Mouse (Mus musculus) heart, postnatal 36 days (tissue): ENCODE results near the gene Mier2. TPM values are rescaled to one million over a fixed set of nuclear protein-coding genes. Genes with fewer than 3 reads are reported as not detected.

ENCODE experiments used
- DNase-seq, 2 experiments: peaks; one replicate each; pipeline ENCODE4 v3.0.0; 2021 to 2022
- intact Hi-C: fragments of 180-260 bp; cut with DNase I; formaldehyde crosslinking; loops from one replicate; pipeline ENCODE4 v1.15.1; 2025
- microRNA-seq, 2 experiments: library from miRNA; unstranded; fragments of <30 nt; microRNA quantifications; one replicate each; pipeline ENCODE4 v1.2.0; 2021; ENCODE audit warnings: borderline number of aligned reads in 2 of 2
- total RNA-seq, 2 experiments: library from RNA; stranded (reverse); gene quantifications; 2 replicates each; pipeline ENCODE4 v1.2.3; 2021

The Mier2 gene
- total RNA-seq, 2 experiments from 2014 or later, result 11.1 to 12.7 TPM

GRCm38 (mm10) chr10:79525456-79526325, 29.3 kb downstream of the Mier2 start:
- intact Hi-C loops, result no loop called here
- no peak for DNase-seq

DNA sequence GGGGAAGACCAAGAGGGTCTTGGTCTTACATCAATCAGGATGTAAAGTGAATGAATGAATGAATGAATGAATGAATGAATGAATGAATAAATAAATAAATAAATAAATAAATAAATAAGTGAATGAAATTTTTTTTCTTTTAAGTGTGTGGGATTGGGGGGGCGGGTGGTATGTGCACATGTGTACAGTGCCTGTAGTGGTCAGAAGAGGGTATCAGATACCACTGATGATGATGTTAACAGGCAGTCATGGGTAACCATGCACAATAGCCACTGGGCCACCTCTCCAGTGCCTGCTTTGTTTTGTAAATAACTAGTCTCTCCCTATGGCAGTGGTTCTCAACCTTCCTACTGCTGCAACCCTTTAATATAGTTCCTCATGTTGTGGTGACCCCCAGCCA, 30.6 kb downstream of the Mier2 start:
- no peak for DNase-seq
- intact Hi-C loops, result no loop called here

- no peak for DNase-seq
- intact Hi-C loops, result no loop called here
Observed at GRCm38 (mm10) chr10:79506709-79507108, 48.3 kb downstream of the Mier2 start.

- intact Hi-C loops, result no loop called here
- no peak for DNase-seq
Observed at GRCm38 (mm10) chr10:79502830-79503644, 52.0 kb downstream of the Mier2 start.

GRCm38 (mm10) chr10:79496701-79497288, 58.2 kb downstream of the Mier2 start:
- no peak for DNase-seq
- intact Hi-C loops, result no loop called here

- intact Hi-C loops, result no loop called here
- DNase-seq, result no peak
Observed at GRCm38 (mm10) chr10:79495886-79496285, 59.1 kb downstream of the Mier2 start.

Small RNA genes within 50 kb of the gene (microRNA-seq; reads per million reads assigned to microRNA genes)
- 0.67 to 0.72 reads per million in 2 experiments for gene Mir6909

Other genes with a start within 250 kb of the Mier2 start
- not detected for gene Vmn2r82, start 198.7 kb downstream of the Mier2 start, total RNA-seq
- not detected for gene Vmn2r83, start 86.5 kb downstream of the Mier2 start, total RNA-seq
- 1 to 10 TPM; 2.2 to 2.7 TPM for gene Plpp2, start 21.4 kb downstream of the Mier2 start, total RNA-seq
- not detected for gene Theg, start 32.1 kb upstream of the Mier2 start, total RNA-seq
- gene C2cd4c, start 58.8 kb upstream of the Mier2 start, total RNA-seq, result under 1 TPM in 1 of 2 experiments, not detected in 1; 0.08 TPM
- 1 to 10 TPM; 1.9 to 2.5 TPM for gene Shc2, start 82.7 kb upstream of the Mier2 start, total RNA-seq
- gene Odf3l2, start 90.5 kb upstream of the Mier2 start, total RNA-seq, result not detected
- not detected for gene Madcam1, start 109.4 kb upstream of the Mier2 start, total RNA-seq
- 10 to 100 TPM; 18.1 to 19.9 TPM for gene Tpgs1, start 114.2 kb upstream of the Mier2 start, total RNA-seq
- 100 to 1,000 TPM; 178 to 198 TPM for gene Cdc34, start 127.0 kb upstream of the Mier2 start, total RNA-seq
- gene Gzmm, start 133.8 kb upstream of the Mier2 start, total RNA-seq, result 1 to 10 TPM; 6.5 to 8.4 TPM
- gene Bsg, start 149.3 kb upstream of the Mier2 start, total RNA-seq, result 1,000 to 10,000 TPM; 1,389 to 1,395 TPM
- gene Hcn2, start 161.4 kb upstream of the Mier2 start, total RNA-seq, result 10 to 100 TPM; 20.0 to 26.8 TPM
- 10 to 100 TPM; 42.3 to 48.0 TPM for gene Polrmt, start 191.4 kb upstream of the Mier2 start, total RNA-seq
- gene Fgf22, start 199.9 kb upstream of the Mier2 start, total RNA-seq, result not detected
- gene Rnf126, start 211.8 kb upstream of the Mier2 start, total RNA-seq, result 10 to 100 TPM; 23.6 to 24.6 TPM
- gene Fstl3, start 222.1 kb upstream of the Mier2 start, total RNA-seq, result 1 to 10 TPM; 4.2 to 4.3 TPM
- not detected for gene Prss57, start 235.8 kb upstream of the Mier2 start, total RNA-seq
- 10 to 100 TPM; 56.0 to 87.0 TPM for gene Palm, start 238.4 kb upstream of the Mier2 start, total RNA-seq